Mouse (Mus musculus): Measurements from ENCODE around the gene Mta1.

Mta1 gene

GRCm38 (mm10) chr12:113097749-113098281, at the start of gene Mta1:
Gene Mta1 (plus strand): TSS chr12:113098278.
- CTCF ChIA-PET, result interaction anchor here in 1 of 4 experiments (1.0 to 3.1 kb wide), 2 partner anchors 23 to 254 kb away, joined by 3 to 14 read pairs; partner anchors contain the start of gene Tex22
- POLR2A ChIA-PET, result interaction anchor here in 3 of 4 experiments (0.6 to 5.0 kb wide), 7 partner anchors 13 to 121 kb away, joined by 3 to 21 read pairs (median 3); partner anchors contain the start of gene Tex22 (in 3 of the 3)

GRCm38 (mm10) chr12:113049836-113050235, 48.2 kb upstream of the Mta1 start:
- ChIA-PET CTCF (no interaction called here), POLR2A (no interaction called here)

GRCm38 (mm10) chr12:113050671-113051070, 47.4 kb upstream of the Mta1 start:
- ChIA-PET POLR2A (interaction anchor here in 1 of 4 experiments (1.1 kb wide), 1 partner anchor 67 kb away, joined by 3 read pairs; no protein-coding TSS in a partner anchor), CTCF (interaction anchor here in 1 of 4 experiments (1.2 kb wide), 1 partner anchor 16 kb away, joined by 3 read pairs; no protein-coding TSS in a partner anchor)

- ChIA-PET POLR2A (interaction anchor here in 3 of 4 experiments (0.7 to 1.5 kb wide), 15 partner anchors 8 to 288 kb away, joined by 3 to 7 read pairs (median 3); partner anchors contain the start of genes Brf1 (in 2 of the 3), Btbd6 (in 1 of the 3), Pacs2 (in 1 of the 3) and Tedc1 (in 1 of the 3)), CTCF (interaction anchor here in 3 of 4 experiments (0.5 to 2.0 kb wide), 12 partner anchors 9 to 168 kb away, joined by 3 to 14 read pairs (median 3); partner anchors contain the start of gene Tex22 (in 2 of the 3))
Observed at GRCm38 (mm10) chr12:113051628-113052403, 46.3 kb upstream of the Mta1 start.

- ChIA-PET CTCF (interaction anchor here in 1 of 4 experiments (0.9 to 2.0 kb wide), 2 partner anchors 19 kb away, joined by 3 to 7 read pairs; partner anchors contain the start of gene Tex22), POLR2A (interaction anchor here in 2 of 4 experiments (0.9 to 1.0 kb wide), 2 partner anchors 18 to 19 kb away, joined by 4 read pairs; partner anchors contain the start of gene Tex22 (in 2 of the 2))
Observed at GRCm38 (mm10) chr12:113056089-113056488, 42.0 kb upstream of the Mta1 start.

- CTCF ChIA-PET, result interaction anchor here in 2 of 4 experiments (0.6 to 2.0 kb wide), 3 partner anchors 14 to 41 kb away, joined by 3 to 7 read pairs (median 4); partner anchors contain the start of gene Tex22 (in 1 of the 2)
- POLR2A ChIA-PET, result interaction anchor here in 2 of 4 experiments (0.8 to 2.0 kb wide), 5 partner anchors 8 to 25 kb away, joined by 3 to 9 read pairs (median 3); partner anchors contain the start of gene Tex22 (in 1 of the 2)
Observed at GRCm38 (mm10) chr12:113060178-113060577, 37.9 kb upstream of the Mta1 start.

- CTCF ChIA-PET, result interaction anchor here (0.7 to 2.0 kb wide), 7 partner anchors 12 to 105 kb away, joined by 3 to 16 read pairs (median 4); partner anchors contain the start of gene Tex22 (in 3 of the 4)
Observed at GRCm38 (mm10) chr12:113061606-113062005, 36.5 kb upstream of the Mta1 start.

GRCm38 (mm10) chr12:113062201-113062600, 35.9 kb upstream of the Mta1 start:
- ChIA-PET CTCF (interaction anchor here (0.7 to 2.0 kb wide), 11 partner anchors 8 to 107 kb away, joined by 3 to 16 read pairs (median 4); partner anchors contain the start of gene Tex22 (in 3 of the 4)), POLR2A (interaction anchor here in 2 of 4 experiments (0.6 to 1.3 kb wide), 8 partner anchors 10 to 233 kb away, joined by 3 to 6 read pairs (median 4); partner anchors contain the start of genes Cdca4 (in 1 of the 2) and Tex22 (in 1 of the 2))

More at GRCm38 (mm10) chr12:113061606-113062005, 36.5 kb upstream of the Mta1 start:
- POLR2A ChIA-PET, result interaction anchor here in 2 of 4 experiments (0.6 to 1.3 kb wide), 7 partner anchors 12 to 233 kb away, joined by 3 to 6 read pairs (median 4); partner anchors contain the start of genes Cdca4 (in 1 of the 2) and Tex22 (in 1 of the 2)

- ChIA-PET CTCF (interaction anchor here in 1 of 4 experiments (0.5 kb wide), 1 partner anchor 61 kb away, joined by 3 read pairs; no protein-coding TSS in a partner anchor), POLR2A (interaction anchor here in 2 of 4 experiments (1.0 to 1.5 kb wide), 2 partner anchors 10 to 11 kb away, joined by 3 to 4 read pairs; partner anchors contain the start of gene Tex22 (in 1 of the 2))
Observed at GRCm38 (mm10) chr12:113063700-113064099, 34.4 kb upstream of the Mta1 start.

GRCm38 (mm10) chr12:113068002-113068401, 30.1 kb upstream of the Mta1 start:
- ChIA-PET CTCF (interaction anchor here in 1 of 4 experiments (1.2 kb wide), 1 partner anchor 41 kb away, joined by 3 read pairs; no protein-coding TSS in a partner anchor), POLR2A (no interaction called here)

- CTCF ChIA-PET, result interaction anchor here in 1 of 4 experiments (0.6 kb wide), 1 partner anchor 397 kb away, joined by 3 read pairs; no protein-coding TSS in a partner anchor
Observed at GRCm38 (mm10) chr12:113069389-113069788, 28.7 kb upstream of the Mta1 start.

GRCm38 (mm10) chr12:113071321-113071720, 26.8 kb upstream of the Mta1 start:
- ChIA-PET CTCF (interaction anchor here in 2 of 4 experiments (0.6 to 5.3 kb wide), 4 partner anchors 18 to 68 kb away, joined by 3 to 33 read pairs (median 4); no protein-coding TSS in a partner anchor), POLR2A (interaction anchor here in 1 of 4 experiments (1.3 kb wide), 1 partner anchor 16 kb away, joined by 3 read pairs; no protein-coding TSS in a partner anchor)

More at GRCm38 (mm10) chr12:113069389-113069788, 28.7 kb upstream of the Mta1 start:
- POLR2A ChIA-PET, result interaction anchor here in 1 of 4 experiments (0.5 to 1.0 kb wide), 2 partner anchors 32 to 42 kb away, joined by 3 read pairs; no protein-coding TSS in a partner anchor

GRCm38 (mm10) chr12:113071827-113072226, 26.3 kb upstream of the Mta1 start:
- POLR2A ChIA-PET, result interaction anchor here in 2 of 4 experiments (1.3 to 1.4 kb wide), 2 partner anchors 17 to 33 kb away, joined by 3 read pairs; no protein-coding TSS in a partner anchor
- CTCF ChIA-PET, result interaction anchor here in 2 of 4 experiments (0.6 to 5.3 kb wide), 6 partner anchors 18 to 69 kb away, joined by 3 to 33 read pairs (median 4); no protein-coding TSS in a partner anchor

GRCm38 (mm10) chr12:113073420-113074328, 24.4 kb upstream of the Mta1 start:
- ChIA-PET CTCF (interaction anchor here (0.6 to 5.3 kb wide), 82 partner anchors 8 to 522 kb away, joined by 3 to 33 read pairs (median 5); partner anchors contain the start of genes Crip1 (in 2 of the 4), Crip2 (in 2 of the 4), Pacs2 (in 2 of the 4) and Brf1 (in 1 of the 4)), POLR2A (interaction anchor here (0.5 to 3.1 kb wide), 69 partner anchors 8 to 783 kb away, joined by 3 to 36 read pairs (median 4); partner anchors contain the start of genes Brf1 (in 2 of the 4), Btbd6 (in 2 of the 4), Mta1 (in 2 of the 4) and Cdca4 (in 1 of the 4))

GRCm38 (mm10) chr12:113074329-113075062, 23.6 kb upstream of the Mta1 start, which contains the start of gene Tex22:
Gene Tex22 (plus strand): TSS chr12:113074502.
- ChIA-PET POLR2A (interaction anchor here (0.6 to 3.1 kb wide), 66 partner anchors 9 to 324 kb away, joined by 3 to 36 read pairs (median 4); partner anchors contain the start of genes Brf1 (in 2 of the 4), Btbd6 (in 2 of the 4), Mta1 (in 2 of the 4) and Cdca4 (in 1 of the 4)), CTCF (interaction anchor here (0.6 to 5.3 kb wide), 86 partner anchors 9 to 523 kb away, joined by 3 to 33 read pairs (median 4); partner anchors contain the start of genes Crip1 (in 2 of the 4), Crip2 (in 2 of the 4), Brf1 (in 1 of the 4) and Jag2 (in 1 of the 4))
